Mouse (Mus musculus): ENCODE results near the gene Marveld3. TPM values are rescaled to one million over a fixed set of nuclear protein-coding genes. Genes with fewer than 3 reads are reported as not detected.

The Marveld3 gene
- total RNA-seq, 2 experiments from 2014 or later: 0.20 TPM; not detected in 1

DNA sequence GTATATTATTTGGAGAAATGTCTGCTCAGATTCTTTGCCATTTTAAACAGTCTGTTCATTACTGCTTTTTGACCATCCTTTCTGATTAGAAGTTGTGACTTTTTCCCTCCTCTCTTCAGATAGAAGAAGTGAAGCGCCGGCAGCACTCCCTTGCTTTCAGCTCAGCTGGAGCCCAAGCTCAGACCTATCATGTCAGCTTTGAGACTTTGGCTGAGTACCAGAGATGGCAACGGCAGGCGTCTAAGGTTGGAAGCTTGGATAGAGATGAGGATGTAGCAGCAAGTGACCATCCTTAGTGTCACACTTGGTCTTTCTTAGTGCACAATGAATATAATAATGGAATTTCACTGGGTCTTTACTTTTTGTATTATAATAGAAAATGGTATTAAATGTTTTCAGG is 54.6 kb downstream of the Marveld3 start:
- intact Hi-C loops (cut with DNase I): no loop called here
- DNase-seq (ENCODE audit: low spot score): no peak

- DNase-seq (ENCODE audit: low spot score): no peak
- intact Hi-C loops (cut with DNase I): no loop called here
Measured at GRCm38 (mm10) chr8:109906907-109907306, 55.1 kb downstream of the Marveld3 start.

GRCm38 (mm10) chr8:109904928-109905668 is 56.9 kb downstream of the Marveld3 start:
- DNase-seq (ENCODE audit: low spot score): no peak
- intact Hi-C loops (cut with DNase I): no loop called here

DNA sequence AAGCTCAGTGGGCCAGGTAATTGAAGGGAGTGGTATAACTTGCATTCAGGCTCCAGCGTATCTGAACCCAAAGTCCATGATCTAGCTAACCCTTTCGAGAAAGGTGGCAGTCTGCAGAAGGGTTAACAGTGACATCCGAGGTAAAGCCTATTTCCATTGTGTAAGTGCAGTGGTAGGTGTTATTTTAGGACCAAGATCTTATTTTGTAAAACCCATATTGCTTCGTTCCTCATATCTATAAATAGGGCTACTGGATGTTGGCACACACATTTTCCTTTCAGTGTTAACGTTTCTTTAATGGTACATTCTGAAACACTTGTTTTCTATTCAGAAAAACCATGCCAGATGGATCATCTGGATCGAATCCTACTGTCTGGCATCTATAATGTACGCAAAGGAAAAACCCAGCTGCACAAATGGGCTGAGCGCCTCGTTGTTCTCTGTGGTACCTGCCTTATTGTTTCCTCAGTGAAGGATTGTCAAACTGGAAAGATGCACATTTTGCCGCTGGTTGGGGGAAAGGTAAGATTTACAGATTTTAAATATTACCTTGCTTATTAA is 58.0 kb downstream of the Marveld3 start:
- no peak for DNase-seq (ENCODE audit: low spot score)
- intact Hi-C loops (cut with DNase I): no loop called here

DNA sequence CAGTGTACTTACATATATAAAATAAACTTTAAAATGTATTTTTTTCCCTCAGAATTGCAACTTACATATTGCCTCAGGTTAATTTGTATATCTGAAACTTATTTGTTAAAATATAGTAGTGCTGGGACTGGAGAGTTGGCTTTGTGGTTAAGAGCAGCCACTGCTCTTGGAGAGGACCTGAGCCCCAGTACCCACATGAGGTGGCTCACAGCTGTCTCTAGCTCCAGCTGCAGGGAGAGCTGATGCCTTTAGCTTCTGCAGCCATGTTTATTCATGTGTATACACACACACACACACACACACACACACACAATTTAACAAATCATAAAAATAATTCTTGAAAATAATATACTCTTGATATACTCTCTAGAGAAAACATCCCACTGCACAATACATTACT is 59.6 kb downstream of the Marveld3 start:
- DNase-seq (ENCODE audit: low spot score): no peak
- intact Hi-C loops (cut with DNase I): no loop called here

Other genes starting within 250 kb of the Marveld3 start
- gene Atxn1l, start 224.5 kb downstream of the Marveld3 start, total RNA-seq (2021): 10 to 100 TPM; 20.1 to 20.5 TPM
- 10 to 100 TPM; 38.0 to 41.4 TPM for gene Ap1g1, start 183.6 kb downstream of the Marveld3 start, total RNA-seq (2021)
- 1 to 10 TPM; 4.0 to 4.7 TPM for gene Phlpp2, start 93.7 kb downstream of the Marveld3 start, total RNA-seq (2021)
- under 1 TPM; 0.78 to 0.83 TPM for gene Tat, start 28.2 kb upstream of the Marveld3 start, total RNA-seq (2021)
- gene Chst4, start 77.5 kb upstream of the Marveld3 start, total RNA-seq (2021): 1 to 10 TPM; 3.6 to 5.8 TPM
- 1 to 10 TPM; 6.3 to 7.4 TPM for gene Zfp612, start 117.5 kb upstream of the Marveld3 start, total RNA-seq (2021)
- gene Gm21964, start 139.0 kb upstream of the Marveld3 start, total RNA-seq (2021): not detected
- gene Gm17720, start 140.6 kb upstream of the Marveld3 start, total RNA-seq (2021): not detected
- gene Calb2, start 206.0 kb upstream of the Marveld3 start, total RNA-seq (2021): not detected

Data from heart, postnatal 25 days (tissue).